Mouse (Mus musculus) MEL (cell line): ENCODE measurements around the gene Olfr1368. TPM values are rescaled to one million over a fixed set of nuclear protein-coding genes. Genes with fewer than 3 reads are reported as not detected.

Experiments used
- DNase-seq: peaks from one replicate; pipeline ENCODE4 v3.0.0; 2011; ENCODE audit warnings: low read depth, low spot score
- H3K27ac ChIP-seq: 2 replicates; pipeline ENCODE4 v1.5.1; 2012; ENCODE audit warnings: low read depth, mild to moderate bottlenecking, control low read depth, low read length, moderate library complexity; ENCODE audit not compliant: control insufficient read depth
- H3K27me3 ChIP-seq, 2 experiments: fragments of 150-350 bp in 1 of 2; sonication (generic) in 1 of 2; 2 replicates each; pipeline ENCODE4 v1.6.1; 2012; ENCODE audit warnings: low read length in 2 of 2, mild to moderate bottlenecking in 2 of 2, improper control_type of control experiment in 1 of 2, moderate library complexity in 1 of 2; ENCODE audit not compliant: insufficient read depth in 2 of 2, control insufficient read depth in 1 of 2
- H3K36me3 ChIP-seq, 2 experiments: 2 replicates each; pipeline ENCODE4 v1.6.1; 2012 to 2014; ENCODE audit warnings: low read length in 2 of 2, improper control_type of control experiment in 1 of 2, inconsistent platforms in 1 of 2, mild to moderate bottlenecking in 1 of 2; ENCODE audit not compliant: insufficient read depth in 2 of 2, control insufficient read depth in 1 of 2
- H3K4me1 ChIP-seq, 2 experiments: fragments of 150-350 bp in 1 of 2; sonication (generic) in 1 of 2; 2 replicates each; pipeline ENCODE4 v1.6.1; 2012; ENCODE audit warnings: low read length in 2 of 2, improper control_type of control experiment in 1 of 2, mild to moderate bottlenecking in 1 of 2; ENCODE audit not compliant: insufficient read depth in 2 of 2, control insufficient read depth in 1 of 2
- H3K4me3 ChIP-seq, 2 experiments: fragments of 150-350 bp in 1 of 2; sonication (generic) in 1 of 2; 2 replicates each; pipeline ENCODE4 v1.5.1; 2012; ENCODE audit warnings: low read depth in 2 of 2, low read length in 2 of 2, mild to moderate bottlenecking in 2 of 2, moderate library complexity in 2 of 2, control low read depth in 1 of 2, improper control_type of control experiment in 1 of 2; ENCODE audit not compliant: control insufficient read depth in 1 of 2, insufficient read depth in 1 of 2
- H3K79me2 ChIP-seq: 2 replicates; pipeline ENCODE4 v1.6.1; 2012; ENCODE audit warnings: mild to moderate bottlenecking, low read length, moderate library complexity; ENCODE audit not compliant: control insufficient read depth, poor library complexity, insufficient read depth
- H3K9ac ChIP-seq: 2 replicates; pipeline ENCODE4 v1.6.1; 2012; ENCODE audit warnings: low read depth, mild to moderate bottlenecking, control low read depth, low read length, moderate library complexity; ENCODE audit not compliant: control insufficient read depth, poor library complexity, severe bottlenecking
- H3K9me3 ChIP-seq: fragments of 150-350 bp; sonication (generic); replicated peaks from 2 replicates; pipeline ENCODE4 v1.6.1; 2012; ENCODE audit warnings: mild to moderate bottlenecking, low read length, improper control_type of control experiment, moderate library complexity; ENCODE audit not compliant: insufficient read depth
- CHD1 ChIP-seq: IDR thresholded peaks from 2 replicates; pipeline ENCODE4 v1.6.1; 2012; ENCODE audit warnings: low read depth, mild to moderate bottlenecking, inconsistent platforms, low read length, improper control_type of control experiment
- CHD2 ChIP-seq: IDR thresholded peaks from 2 replicates; pipeline ENCODE4 v1.6.1; 2011; ENCODE audit warnings: low read length, improper control_type of control experiment
- GATA1 ChIP-seq: IDR thresholded peaks from 2 replicates; pipeline ENCODE4 v1.6.1; 2011; ENCODE audit warnings: low read depth, low read length, improper control_type of control experiment
- JUND ChIP-seq: IDR thresholded peaks from 2 replicates; pipeline ENCODE4 v1.6.1; 2011; ENCODE audit warnings: low read depth, mild to moderate bottlenecking, improper control_type of control experiment, low read length
- MEF2A ChIP-seq: IDR thresholded peaks from 2 replicates; pipeline ENCODE4 v1.6.1; 2014; ENCODE audit warnings: low read depth, mild to moderate bottlenecking, inconsistent platforms, low read length, improper control_type of control experiment; ENCODE audit not compliant: poor library complexity, insufficient replicate concordance, severe bottlenecking; ENCODE audit errors: extremely low read depth
- NELFE ChIP-seq: IDR thresholded peaks from 2 replicates; pipeline ENCODE4 v1.6.1; 2011; ENCODE audit warnings: low read depth, low read length, improper control_type of control experiment
- POLR2AphosphoS2 ChIP-seq: IDR thresholded peaks from 2 replicates; pipeline ENCODE4 v1.6.1; 2011; ENCODE audit warnings: low read length, improper control_type of control experiment
- POLR2AphosphoS5 ChIP-seq: IDR thresholded peaks from 2 replicates; pipeline ENCODE4 v1.6.1; 2012; ENCODE audit warnings: low read depth, borderline replicate concordance, mild to moderate bottlenecking, inconsistent platforms, low read length, moderate library complexity, mixed read lengths
- RCOR1 ChIP-seq: IDR thresholded peaks from 2 replicates; pipeline ENCODE4 v1.6.1; 2012; ENCODE audit warnings: low read depth, mild to moderate bottlenecking, inconsistent platforms, low read length, improper control_type of control experiment
- SMC3 ChIP-seq: IDR thresholded peaks from 2 replicates; pipeline ENCODE4 v1.6.1; 2011; ENCODE audit warnings: low read depth, low read length, improper control_type of control experiment
- TAL1 ChIP-seq: IDR thresholded peaks from 2 replicates; pipeline ENCODE4 v1.6.1; 2012; ENCODE audit warnings: mild to moderate bottlenecking, inconsistent platforms, low read length, moderate library complexity, mixed read lengths
- TBP ChIP-seq: IDR thresholded peaks from 2 replicates; pipeline ENCODE4 v1.8.0; 2011; ENCODE audit warnings: low read depth, low read length, improper control_type of control experiment
- TCF12 ChIP-seq: IDR thresholded peaks from 2 replicates; pipeline ENCODE4 v1.6.1; 2014; ENCODE audit warnings: low read depth, mild to moderate bottlenecking, inconsistent platforms, low read length, improper control_type of control experiment, moderate library complexity
- UBTF ChIP-seq: IDR thresholded peaks from 2 replicates; pipeline ENCODE4 v1.6.1; 2012; ENCODE audit warnings: low read depth, mild to moderate bottlenecking, inconsistent platforms, low read length, improper control_type of control experiment, moderate library complexity, borderline replicate concordance; ENCODE audit not compliant: insufficient read depth
- ZMIZ1 ChIP-seq: IDR thresholded peaks from 2 replicates; pipeline ENCODE4 v1.6.1; 2012; ENCODE audit warnings: low read depth, mild to moderate bottlenecking, inconsistent platforms, low read length, improper control_type of control experiment, moderate library complexity
- polyA plus RNA-seq, 2 experiments: library from polyadenylated mRNA; stranded (reverse) in 1 of 2; unstranded in 1 of 2; fragments of >175 nt in 1 of 2; fragments of >200 nt in 1 of 2; gene quantifications; 2 replicates each; pipeline versions ENCODE4 v1.2.1 to v1.2.4; 2012; ENCODE audit warnings: low replicate concordance in 2 of 2, low read depth in 1 of 2; ENCODE audit not compliant: insufficient read length in 2 of 2, insufficient read depth in 1 of 2, missing spikeins in 1 of 2
- total RNA-seq: library from RNA; depleted of rRNA; stranded (reverse); fragments of 300-350 nt; gene quantifications from 2 replicates; pipeline ENCODE4 v1.2.3, GENCODE M21; 2012

The Olfr1368 gene
- total and polyA plus RNA-seq, 3 experiments: not detected

DNA sequence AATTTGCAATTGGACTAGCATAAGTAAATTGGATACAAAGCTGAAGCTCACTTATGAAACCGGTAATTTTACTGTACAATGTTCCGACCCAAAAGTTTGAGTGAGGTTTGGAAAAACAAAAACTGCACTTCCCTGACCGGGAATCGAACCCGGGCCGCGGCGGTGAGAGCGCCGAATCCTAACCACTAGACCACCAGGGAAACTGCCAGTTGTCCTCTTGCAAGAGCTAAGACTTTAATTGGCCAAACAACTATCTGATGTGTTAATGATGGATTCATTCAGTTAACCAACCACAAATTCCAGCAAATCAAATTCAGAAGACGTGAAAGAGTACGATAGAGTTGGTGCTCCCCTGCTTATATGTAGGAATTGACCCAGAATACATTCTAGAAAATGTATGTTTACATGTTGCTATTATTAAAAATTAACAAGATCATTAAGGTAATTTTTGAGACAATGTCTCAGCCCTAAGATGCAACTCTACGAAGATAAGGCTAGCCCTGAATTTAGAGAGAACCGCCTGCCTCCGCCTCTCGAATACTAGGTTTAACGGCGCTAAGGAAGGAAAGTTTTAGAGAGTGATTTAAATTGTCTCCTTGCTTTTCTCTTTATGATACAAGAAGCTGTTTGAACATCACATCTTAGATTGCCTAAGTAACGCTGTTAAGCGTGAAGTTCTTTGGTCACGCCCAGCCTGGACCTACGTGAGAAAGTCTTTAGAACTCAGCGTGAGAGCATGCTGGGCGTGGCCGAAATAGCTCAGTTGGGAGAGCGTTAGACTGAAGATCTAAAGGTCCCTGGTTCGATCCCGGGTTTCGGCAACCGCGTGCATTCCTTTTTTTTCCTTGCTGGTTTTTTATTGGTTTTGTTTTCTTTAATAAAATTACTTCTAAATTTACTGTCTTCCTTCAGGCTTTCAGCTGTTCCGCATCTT, 15.3 kb upstream of the Olfr1368 start:
- Histone ChIP-seq H3K36me3 (peaks cover 0 to 2% of the 10 kb centered on the region in 2 experiments; a peak in 2 of 4 replicates), H3K4me3 (peak overlapping the region; percentile 56 to 89), H3K27me3 (peaks cover 0 to 8% of the 10 kb centered on the region in 2 experiments; a peak in 2 of 4 replicates), H3K79me2 (no peaks in the 10 kb centered on the region; the same call in 1 of the 2 replicates), H3K27ac (no peak overlapping the region), H3K9me3 (no peaks in the 10 kb centered on the region), H3K4me1 (peaks cover 3 to 8% of the 10 kb centered on the region in 2 experiments; a peak in 2 of 4 replicates), H3K9ac (peak overlapping the region; percentile 63)
- peak; percentile 65 for TF ChIP-seq GATA1
- TF ChIP-seq TBP: peak; percentile 99
- TF ChIP-seq RCOR1: no peak
- peak; percentile 94 for DNase-seq

DNA sequence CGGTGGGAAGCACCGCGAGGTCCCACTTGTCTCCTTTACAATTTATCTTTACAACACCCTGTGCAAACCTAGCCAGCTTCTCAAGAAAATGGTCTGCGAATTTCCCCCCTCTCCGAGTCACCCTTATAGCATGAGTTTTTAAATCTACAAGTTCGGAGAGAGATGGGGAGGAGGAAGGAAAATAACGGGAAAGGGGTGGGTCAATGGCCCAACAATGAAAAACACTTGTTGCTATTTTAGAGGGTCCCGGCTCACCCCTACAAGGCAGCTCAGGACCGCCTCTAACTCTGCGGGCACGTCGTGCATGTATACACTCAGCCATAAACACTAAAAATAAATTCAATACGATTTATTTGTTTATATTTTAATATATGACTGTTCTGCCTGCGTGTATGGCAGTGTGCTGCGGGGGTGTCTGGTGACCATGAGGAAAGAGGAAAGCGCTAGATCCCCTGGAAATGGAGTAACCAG, 14.4 kb upstream of the Olfr1368 start:
- Histone ChIP-seq H3K79me2 (no peaks in the 10 kb centered on the region; the same call in 1 of the 2 replicates), H3K9me3 (no peaks in the 10 kb centered on the region), H3K27ac (no peak overlapping the region), H3K4me1 (peaks cover 3 to 8% of the 10 kb centered on the region in 2 experiments; a peak in 2 of 4 replicates), H3K27me3 (peaks cover 4 to 9% of the 10 kb centered on the region in 2 experiments; a peak in 3 of 4 replicates), H3K36me3 (peaks cover 0 to 2% of the 10 kb centered on the region in 2 experiments; a peak in 2 of 4 replicates), H3K4me3 (peak overlapping the region; percentile 56 to 60), H3K9ac (peak overlapping the region; percentile 63)
- peak; percentile 67 for DNase-seq
- TF ChIP-seq GATA1: no peak
- TF ChIP-seq TBP: no peak
- TF ChIP-seq MEF2A: no peak
- TF ChIP-seq POLR2AphosphoS5: no peak

DNA sequence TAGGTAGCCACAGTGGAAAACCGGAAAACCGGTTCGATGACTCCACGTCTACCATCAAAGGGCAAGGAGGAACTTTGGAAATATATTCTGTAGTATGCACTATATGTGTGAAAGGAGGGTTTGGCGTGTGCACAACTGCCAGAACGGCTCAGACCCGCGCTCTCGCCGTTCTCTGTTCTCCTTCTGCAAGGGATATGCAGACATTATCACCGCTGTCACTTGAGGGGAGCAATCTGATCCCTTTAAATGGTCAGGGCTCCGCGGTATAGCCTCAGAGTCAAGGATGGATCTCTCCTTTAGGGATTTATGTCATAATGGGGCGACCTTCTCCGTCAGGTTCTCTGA, 13.8 kb upstream of the Olfr1368 start:
- peaks cover 3 to 8% of the 10 kb centered on the region in 2 experiments; a peak in 2 of 4 replicates for H3K4me1 ChIP-seq
- peaks cover 0 to 2% of the 10 kb centered on the region in 2 experiments; a peak in 2 of 4 replicates for H3K36me3 ChIP-seq
- peaks cover 7 to 9% of the 10 kb centered on the region in 2 experiments for H3K27me3 ChIP-seq
- H3K27ac ChIP-seq: no peak overlapping the region
- DNase-seq: peak; percentile 70
- H3K4me3 ChIP-seq: peak overlapping the region; percentile 56 to 60
- H3K79me2 ChIP-seq: no peaks in the 10 kb centered on the region; the same call in 1 of the 2 replicates
- H3K9ac ChIP-seq: peak overlapping the region; percentile 17
- H3K9me3 ChIP-seq: no peaks in the 10 kb centered on the region
- TF ChIP-seq ZMIZ1: no peak
- TF ChIP-seq POLR2AphosphoS2: no peak
- TF ChIP-seq CHD2: no peak
- no peak for TF ChIP-seq CHD1
- no peak for TF ChIP-seq SMC3
- TF ChIP-seq TCF12: no peak
- 0 out of 2 replicates have a peak, but pooled peaks have one; percentile 21 for TF ChIP-seq TBP
- TF ChIP-seq UBTF: peak; percentile 43; the same call in 1 of the 2 replicates
- TF ChIP-seq TAL1: no peak
- no peak for TF ChIP-seq NELFE
- TF ChIP-seq JUND: no peak
